Mouse (Mus musculus) hindbrain, postnatal 0 days (tissue): ENCODE measurements around the gene Polm. TPM values are rescaled to one million over a fixed set of nuclear protein-coding genes. Genes with fewer than 3 reads are reported as not detected.

Experiments used
- ATAC-seq: fragments of 200-750 bp; cut with Nextera tagmentation; 2 replicates; pipeline ENCODE4 v1.8.0; 2017; ENCODE audit warnings: mild to moderate bottlenecking, moderate TSS enrichment, moderate library complexity
- DNase-seq: peaks from one replicate; pipeline ENCODE4 v3.0.0-alpha.2; 2015; ENCODE audit warnings: low spot score
- H3K27ac ChIP-seq: fragments of 300-500 bp; sonication (generic); 2 replicates; pipeline ENCODE4 v1.5.1; 2014; ENCODE audit warnings: mild to moderate bottlenecking
- H3K27me3 ChIP-seq: fragments of 300-500 bp; sonication (generic); 2 replicates; pipeline ENCODE4 v1.6.1; 2014; ENCODE audit warnings: low read length, mixed read lengths; ENCODE audit not compliant: insufficient read depth
- H3K36me3 ChIP-seq: fragments of 300-500 bp; sonication (generic); 2 replicates; pipeline ENCODE4 v1.6.1; 2014; ENCODE audit warnings: low read length, mixed read lengths; ENCODE audit not compliant: insufficient read depth
- H3K4me1 ChIP-seq: fragments of 300-500 bp; sonication (generic); 2 replicates; pipeline ENCODE4 v1.6.1; 2014; ENCODE audit warnings: antibody characterized with exemption, low read length, mixed read lengths; ENCODE audit not compliant: insufficient read depth
- H3K4me2 ChIP-seq: fragments of 300-500 bp; sonication (generic); 2 replicates; pipeline ENCODE4 v1.6.1; 2014; ENCODE audit warnings: low read depth, mild to moderate bottlenecking, low read length, moderate library complexity, mixed read lengths
- H3K4me3 ChIP-seq: fragments of 300-500 bp; sonication (generic); 2 replicates; pipeline ENCODE4 v1.5.1; 2014; ENCODE audit warnings: low read length
- H3K9ac ChIP-seq: fragments of 300-500 bp; sonication (generic); replicated peaks from 2 replicates; pipeline ENCODE4 v1.6.1; 2014; ENCODE audit warnings: mild to moderate bottlenecking, low read length, moderate library complexity, mixed read lengths
- H3K9me3 ChIP-seq: fragments of 300-500 bp; sonication (generic); 2 replicates; pipeline ENCODE4 v1.6.1; 2016; ENCODE audit warnings: low read length, mixed read lengths
- CTCF ChIP-seq: IDR thresholded peaks from 2 replicates; pipeline ENCODE4 v1.5.1; 2016; ENCODE audit warnings: antibody characterized with exemption, control low read depth, low read depth
- WGBS: fragments of 180-500 bp; shearing (Covaris S2); extraction: QIAGEN DNeasy Blood & Tissue Kit; methylation state at CpG from one replicate; pipeline ENCODE4 v1.1.7; 2014; 5-methylcytosine and 5-hydroxymethylcytosine counted together
- polyA plus RNA-seq: library from polyadenylated mRNA; unstranded; fragments of >200 nt; fragmentation: Nextera tagmentation; extraction: Ambion mirVana; gene quantifications from 2 replicates; pipeline ENCODE4 v1.2.1, GENCODE M21; 2015
- total RNA-seq: library from RNA; depleted of rRNA; stranded (reverse); fragments of >200 nt; gene quantifications from 2 replicates; pipeline ENCODE4 v1.2.3, GENCODE M21; 2014

Gene Polm
- total and polyA plus RNA-seq, 2 experiments from 2014 or later: 6.2 to 14.7 TPM

GRCm38 (mm10) chr11:5807956-5808355 is 29.9 kb downstream of the Polm start:
- no peak overlapping the region for H3K4me2 ChIP-seq
- H3K27me3 ChIP-seq: no peaks in the 10 kb centered on the region
- H3K4me1 ChIP-seq: no peaks in the 10 kb centered on the region
- DNase-seq: no peak
- H3K36me3 ChIP-seq: no peaks in the 10 kb centered on the region
- H3K9ac ChIP-seq: no peak overlapping the region
- 83% methylated on average over 9 of the region's 9 CpGs for WGBS
- no peak for ATAC-seq
- H3K27ac ChIP-seq: no peak overlapping the region
- H3K9me3 ChIP-seq: no peaks in the 10 kb centered on the region
- no peak overlapping the region for H3K4me3 ChIP-seq
- no peak for TF ChIP-seq CTCF

- Histone ChIP-seq H3K4me2 (no peak overlapping the region), H3K27me3 (no peaks in the 10 kb centered on the region), H3K36me3 (peaks cover 6% of the 10 kb centered on the region; the same call in 1 of the 2 replicates), H3K9ac (no peak overlapping the region), H3K4me3 (no peak overlapping the region), H3K4me1 (no peaks in the 10 kb centered on the region), H3K27ac (no peak overlapping the region), H3K9me3 (no peaks in the 10 kb centered on the region)
- no peak for DNase-seq
- no peak for TF ChIP-seq CTCF
- 88% methylated on average over 3 of the region's 3 CpGs for WGBS
- ATAC-seq: no peak
Observed at GRCm38 (mm10) chr11:5805711-5806110, 32.1 kb downstream of the Polm start.

- Histone ChIP-seq H3K27me3 (no peaks in the 10 kb centered on the region), H3K36me3 (peaks cover 21% of the 10 kb centered on the region; the same call in 1 of the 2 replicates), H3K4me2 (no peak overlapping the region), H3K4me3 (no peak overlapping the region), H3K9ac (no peak overlapping the region), H3K9me3 (no peaks in the 10 kb centered on the region), H3K4me1 (no peaks in the 10 kb centered on the region), H3K27ac (no peak overlapping the region)
- WGBS: 77% methylated on average over 5 of the region's 5 CpGs
- ATAC-seq (no peak), DNase-seq (no peak)
- TF ChIP-seq CTCF: no peak
Observed at GRCm38 (mm10) chr11:5804174-5804573, 33.6 kb downstream of the Polm start.

GRCm38 (mm10) chr11:5803551-5803981 is 34.2 kb downstream of the Polm start, which contains the start of gene Pgam2:
TSS of gene Pgam2 (minus strand) at chr11:5803733.
- peak; percentile 30; the same call in 1 of the 2 replicates for ATAC-seq
- Histone ChIP-seq H3K9ac (no peak within 1 kb of the TSS), H3K4me1 (no peaks in the 10 kb centered on the region), H3K27ac (0 out of 2 replicates have a peak within 1 kb of the TSS, but pooled peaks have one; percentile 11), H3K36me3 (peaks cover 26% of the 10 kb centered on the region; the same call in 1 of the 2 replicates), H3K9me3 (no peaks in the 10 kb centered on the region), H3K27me3 (no peaks in the 10 kb centered on the region), H3K4me3 (no peak within 1 kb of the TSS), H3K4me2 (no peak within 1 kb of the TSS)
- DNase-seq: no peak
- WGBS: 54% methylated on average over 8 of the region's 8 CpGs
- no peak for TF ChIP-seq CTCF

- DNase-seq (no peak), ATAC-seq (no peak)
- Histone ChIP-seq H3K36me3 (peaks cover 34% of the 10 kb centered on the region; the same call in 1 of the 2 replicates), H3K4me2 (no peak overlapping the region), H3K27me3 (no peaks in the 10 kb centered on the region), H3K27ac (0 out of 2 replicates have a peak overlapping the region, but pooled peaks have one; percentile 11), H3K9me3 (no peaks in the 10 kb centered on the region), H3K9ac (no peak overlapping the region), H3K4me3 (no peak overlapping the region), H3K4me1 (no peaks in the 10 kb centered on the region)
- no peak for TF ChIP-seq CTCF
- WGBS: 79% methylated on average over 8 of the region's 8 CpGs
Observed at GRCm38 (mm10) chr11:5802457-5803217, 35.2 kb downstream of the Polm start.

- DNase-seq (no peak), ATAC-seq (no peak)
- Histone ChIP-seq H3K9ac (no peak overlapping the region), H3K36me3 (peaks cover 40% of the 10 kb centered on the region; the same call in 1 of the 2 replicates), H3K4me1 (no peaks in the 10 kb centered on the region), H3K27ac (no peak overlapping the region), H3K4me2 (no peak overlapping the region), H3K27me3 (no peaks in the 10 kb centered on the region), H3K9me3 (no peaks in the 10 kb centered on the region), H3K4me3 (no peak overlapping the region)
- 67% methylated on average over 12 of the region's 12 CpGs for WGBS
- TF ChIP-seq CTCF: no peak
Observed at GRCm38 (mm10) chr11:5802005-5802404, 35.8 kb downstream of the Polm start.

GRCm38 (mm10) chr11:5801511-5801910 is 36.3 kb downstream of the Polm start:
- no peaks in the 10 kb centered on the region for H3K27me3 ChIP-seq
- no peaks in the 10 kb centered on the region for H3K9me3 ChIP-seq
- DNase-seq (no peak), ATAC-seq (no peak)
- no peaks in the 10 kb centered on the region for H3K4me1 ChIP-seq
- 95% methylated on average over 16 of the region's 16 CpGs for WGBS
- peaks cover 45% of the 10 kb centered on the region; the same call in 1 of the 2 replicates for H3K36me3 ChIP-seq
- no peak overlapping the region for H3K27ac ChIP-seq
- no peak overlapping the region for H3K9ac ChIP-seq
- no peak for TF ChIP-seq CTCF
- H3K4me2 ChIP-seq: no peak overlapping the region
- no peak overlapping the region for H3K4me3 ChIP-seq
